Mouse (Mus musculus) liver, embryonic 16.5 days (tissue): ENCODE data around the gene Pcsk4. TPM values are rescaled to one million over a fixed set of nuclear protein-coding genes. Genes with fewer than 3 reads are reported as not detected.

ENCODE experiments used
- ATAC-seq: fragments of 200-750 bp; cut with Nextera tagmentation; 2 replicates; pipeline ENCODE4 v1.8.0; 2017; ENCODE audit warnings: low read depth, mild to moderate bottlenecking, moderate number of reproducible peaks, moderate library complexity
- H3K27ac ChIP-seq: fragments of 300-500 bp; sonication (generic); 2 replicates; pipeline ENCODE4 v1.5.1; 2014; ENCODE audit warnings: mild to moderate bottlenecking, low read length
- H3K27me3 ChIP-seq: fragments of 300-500 bp; sonication (generic); 2 replicates; pipeline ENCODE4 v1.6.1; 2014; ENCODE audit warnings: low read depth, low read length, mixed read lengths; ENCODE audit not compliant: control insufficient read depth, insufficient read depth
- H3K36me3 ChIP-seq: fragments of 300-500 bp; sonication (generic); 2 replicates; pipeline ENCODE4 v1.6.1; 2014; ENCODE audit warnings: mild to moderate bottlenecking; ENCODE audit not compliant: control insufficient read depth, insufficient read depth
- H3K4me1 ChIP-seq: fragments of 300-500 bp; sonication (generic); 2 replicates; pipeline ENCODE4 v1.6.1; 2014; ENCODE audit warnings: low read depth, low read length, mixed read lengths; ENCODE audit not compliant: control insufficient read depth
- H3K4me2 ChIP-seq: fragments of 300-500 bp; sonication (generic); 2 replicates; pipeline ENCODE4 v1.6.1; 2014; ENCODE audit warnings: low read depth, low read length, mixed read lengths
- H3K4me3 ChIP-seq: fragments of 300-500 bp; sonication (generic); 2 replicates; pipeline ENCODE4 v1.5.1; 2014; ENCODE audit warnings: low read depth, mild to moderate bottlenecking, low read length
- H3K9ac ChIP-seq: fragments of 300-500 bp; sonication (generic); 2 replicates; pipeline ENCODE4 v1.6.1; 2014; ENCODE audit warnings: low read depth, low read length
- H3K9me3 ChIP-seq: fragments of 300-500 bp; sonication (generic); replicated peaks from 2 replicates; pipeline ENCODE4 v1.6.1; 2016; ENCODE audit warnings: low read length; ENCODE audit not compliant: control insufficient read depth
- WGBS: fragments of 180-500 bp; shearing (Covaris S2); extraction: QIAGEN DNeasy Blood & Tissue Kit; methylation state at CpG from one replicate; pipeline ENCODE4 v1.1.7; 2014; ENCODE audit not compliant: insufficient replicate concordance; 5-methylcytosine and 5-hydroxymethylcytosine counted together
- polyA plus RNA-seq: library from polyadenylated mRNA; unstranded; fragments of >200 nt; fragmentation: Nextera tagmentation; extraction: Ambion mirVana; gene quantifications from 2 replicates; pipeline ENCODE4 v1.2.1, GENCODE M21; 2015

The Pcsk4 gene
- polyA plus RNA-seq, 1 experiment from 2014 or later, result 4.0 TPM

DNA sequence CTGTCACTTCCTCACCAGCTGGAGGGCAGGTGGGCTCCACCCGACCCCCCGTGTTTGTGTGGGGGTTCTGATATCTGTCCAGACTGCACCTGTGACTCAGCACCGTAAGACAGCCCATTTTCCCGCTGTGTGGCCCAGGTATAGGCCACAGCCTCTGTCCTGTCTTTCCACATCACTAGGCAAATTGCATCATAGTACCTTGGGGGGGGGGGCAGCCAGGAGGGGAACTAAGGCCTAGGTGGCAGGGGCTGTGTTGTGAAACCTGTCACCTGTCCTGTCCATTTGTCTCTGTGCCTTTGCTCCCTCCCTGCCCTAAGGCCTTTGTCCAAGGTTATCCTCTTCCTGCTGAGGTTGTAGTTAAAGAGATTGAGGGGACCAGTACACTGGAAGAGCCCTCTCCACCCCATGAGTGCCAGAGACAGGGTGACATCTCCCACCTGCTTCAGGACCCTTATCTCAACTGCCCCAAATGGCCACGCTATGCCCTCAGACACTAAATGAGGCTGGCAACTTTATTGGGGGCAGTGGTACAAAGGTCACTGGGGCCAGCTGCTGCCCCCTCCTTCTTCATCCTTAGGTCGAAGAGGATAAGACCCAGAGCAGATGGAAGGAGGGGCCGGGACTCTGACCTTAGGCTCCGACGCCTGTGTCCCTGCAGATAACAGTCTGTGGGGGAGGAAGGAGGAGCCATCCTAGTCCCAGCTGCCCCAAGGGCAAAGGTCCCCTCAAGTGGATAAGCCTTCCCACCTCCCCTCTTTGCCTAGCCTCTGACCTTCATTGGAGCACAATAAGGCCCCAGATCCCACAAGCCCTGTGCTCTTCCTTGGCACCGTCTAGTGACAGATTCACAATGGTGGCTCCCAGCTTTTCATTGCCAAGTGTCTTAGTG, 2.6 kb upstream of the Pcsk4 start:
- WGBS, result 21% methylated on average over 10 of the region's 10 CpGs
- Histone ChIP-seq H3K9me3 (no peaks in the 10 kb centered on the region), H3K36me3 (peaks cover 22% of the 10 kb centered on the region), H3K27ac (peak overlapping the region; percentile 98), H3K9ac (peak overlapping the region; percentile 73), H3K27me3 (no peaks in the 10 kb centered on the region), H3K4me1 (peaks cover 45% of the 10 kb centered on the region), H3K4me2 (peak overlapping the region; percentile 97), H3K4me3 (peak overlapping the region; percentile 70)
- ATAC-seq, result peak; percentile 75

DNA sequence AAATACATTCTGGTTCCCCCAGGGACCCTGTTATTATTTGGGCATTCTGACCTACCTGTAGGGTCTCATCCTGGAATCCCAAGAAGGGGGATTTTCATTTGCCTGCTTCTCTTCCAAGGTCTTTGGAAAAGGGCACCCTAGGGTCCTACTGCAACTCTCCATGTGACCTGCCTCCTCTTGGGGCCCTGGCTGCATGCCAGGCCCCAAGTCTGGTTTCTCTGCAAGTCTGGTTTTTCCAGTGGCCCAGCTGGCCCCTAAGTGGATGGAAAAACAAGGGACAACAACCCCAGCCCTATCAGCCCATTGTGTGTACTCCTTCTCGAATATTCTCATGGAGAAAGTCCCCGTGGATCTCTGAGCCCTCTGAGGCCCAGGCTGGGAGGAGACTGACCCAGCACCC, 1.6 kb upstream of the Pcsk4 start:
- peak overlapping the region; percentile 97 for H3K4me2 ChIP-seq
- peaks cover 17% of the 10 kb centered on the region for H3K36me3 ChIP-seq
- peaks cover 45% of the 10 kb centered on the region for H3K4me1 ChIP-seq
- H3K9me3 ChIP-seq, result no peaks in the 10 kb centered on the region
- H3K9ac ChIP-seq, result peak overlapping the region; percentile 73
- no peak for ATAC-seq
- peak overlapping the region; percentile 98 for H3K27ac ChIP-seq
- no peaks in the 10 kb centered on the region for H3K27me3 ChIP-seq
- WGBS, result 50% methylated on average over 2 of the region's 2 CpGs
- H3K4me3 ChIP-seq, result peak overlapping the region; percentile 70

DNA sequence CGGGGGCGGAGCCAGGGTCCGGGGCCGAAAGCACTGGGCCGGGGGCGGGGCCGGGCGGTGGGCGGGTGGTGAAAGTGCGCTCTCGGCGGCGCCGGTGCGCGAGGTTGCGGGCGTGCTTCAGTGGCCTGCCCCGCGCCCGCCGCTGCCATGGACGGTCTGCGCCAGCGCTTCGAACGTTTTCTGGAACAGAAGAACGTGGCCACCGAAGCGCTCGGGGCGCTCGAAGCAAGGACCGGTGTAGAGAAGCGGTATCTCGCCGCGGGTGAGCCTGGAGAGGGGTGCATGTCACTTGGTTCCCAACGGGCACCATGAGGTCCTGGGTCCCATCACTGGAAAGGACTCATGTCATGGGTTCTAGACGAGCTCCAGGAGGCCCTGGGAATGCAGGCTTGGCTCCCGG, 786 bp upstream of the Pcsk4 start:
- Histone ChIP-seq H3K4me3 (peak overlapping the region; percentile 70), H3K36me3 (peaks cover 9% of the 10 kb centered on the region), H3K9me3 (no peaks in the 10 kb centered on the region), H3K27ac (peak overlapping the region; percentile 98), H3K9ac (peak overlapping the region; percentile 73), H3K27me3 (no peaks in the 10 kb centered on the region), H3K4me2 (peak overlapping the region; percentile 97), H3K4me1 (peaks cover 47% of the 10 kb centered on the region)
- no peak for ATAC-seq
- under 1% methylated on average over 41 of the region's 41 CpGs for WGBS

- Histone ChIP-seq H3K9ac (no peak overlapping the region), H3K9me3 (no peaks in the 10 kb centered on the region), H3K4me3 (no peak overlapping the region), H3K36me3 (no peaks in the 10 kb centered on the region), H3K4me2 (no peak overlapping the region), H3K27ac (no peak overlapping the region), H3K4me1 (peaks cover 54% of the 10 kb centered on the region), H3K27me3 (no peaks in the 10 kb centered on the region)
- 75% methylated on average over 21 of the region's 21 CpGs for WGBS
- no peak for ATAC-seq
Observed at GRCm38 (mm10) chr10:80325045-80325444, 4.3 kb downstream of the Pcsk4 start.

DNA sequence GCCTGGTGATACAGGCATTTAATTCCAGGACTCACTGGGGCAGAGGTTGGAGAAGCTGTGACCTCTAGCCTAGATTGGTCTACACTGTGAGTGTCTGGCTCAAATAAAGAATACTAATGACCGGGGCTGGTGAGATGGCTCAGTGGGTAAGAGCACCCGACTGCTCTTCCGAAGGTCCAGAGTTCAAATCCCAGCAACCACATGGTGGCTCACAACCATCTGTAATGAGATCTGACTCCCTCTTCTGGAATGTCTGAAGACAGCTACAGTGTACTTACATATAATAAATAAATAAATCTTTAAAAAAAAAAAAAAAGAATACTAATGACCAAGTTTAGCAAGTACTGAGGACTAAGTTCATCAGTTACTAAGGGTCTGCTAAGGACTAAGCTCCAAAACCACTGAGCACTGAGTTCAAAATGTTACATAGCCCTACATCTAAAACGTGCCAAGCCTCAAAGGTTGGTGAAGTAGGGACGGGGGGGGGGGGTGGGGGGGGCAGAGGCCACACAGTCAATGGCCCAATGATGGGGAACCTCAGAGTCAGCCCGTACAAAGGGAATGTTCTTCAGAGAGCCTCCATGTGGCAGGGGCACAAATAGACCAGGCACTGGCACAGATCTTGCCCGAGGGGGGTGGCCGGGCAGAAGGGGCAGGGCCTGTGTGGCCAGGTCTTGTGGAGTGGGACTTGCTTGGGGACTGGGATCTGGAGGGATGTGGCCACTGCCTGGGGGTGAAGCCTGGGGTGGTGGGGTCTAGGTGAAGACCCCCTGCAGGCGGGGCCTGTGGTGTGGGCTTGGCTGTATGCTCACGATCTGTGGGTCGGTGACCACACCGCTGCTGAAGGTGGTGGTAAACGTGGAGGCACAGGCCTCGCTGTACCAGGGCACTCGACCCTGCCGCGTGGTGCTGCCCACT, 4.9 kb downstream of the Pcsk4 start:
- no peaks in the 10 kb centered on the region for H3K36me3 ChIP-seq
- H3K9ac ChIP-seq, result peak overlapping the region; percentile 75
- no peak for ATAC-seq
- H3K27me3 ChIP-seq, result no peaks in the 10 kb centered on the region
- 65% methylated on average over 17 of the region's 17 CpGs for whole genome bisulfite sequencing
- no peaks in the 10 kb centered on the region for H3K9me3 ChIP-seq
- peak overlapping the region; percentile 100 for H3K4me2 ChIP-seq
- peak overlapping the region; percentile 87 for H3K27ac ChIP-seq
- peaks cover 52% of the 10 kb centered on the region for H3K4me1 ChIP-seq
- H3K4me3 ChIP-seq, result peak overlapping the region; percentile 77; the same call in 1 of the 2 replicates

- Histone ChIP-seq H3K9ac (peak overlapping the region; percentile 75), H3K27me3 (no peaks in the 10 kb centered on the region), H3K27ac (peak overlapping the region; percentile 87), H3K4me2 (peak overlapping the region; percentile 100), H3K36me3 (peaks cover 3% of the 10 kb centered on the region; the same call in 1 of the 2 replicates), H3K4me3 (peak overlapping the region; percentile 77), H3K9me3 (no peaks in the 10 kb centered on the region), H3K4me1 (peaks cover 56% of the 10 kb centered on the region)
- ATAC-seq, result peak; percentile 74
- WGBS, result under 1% methylated on average over 46 of the region's 46 CpGs
Observed at GRCm38 (mm10) chr10:80323261-80324119, 5.8 kb downstream of the Pcsk4 start.

DNA sequence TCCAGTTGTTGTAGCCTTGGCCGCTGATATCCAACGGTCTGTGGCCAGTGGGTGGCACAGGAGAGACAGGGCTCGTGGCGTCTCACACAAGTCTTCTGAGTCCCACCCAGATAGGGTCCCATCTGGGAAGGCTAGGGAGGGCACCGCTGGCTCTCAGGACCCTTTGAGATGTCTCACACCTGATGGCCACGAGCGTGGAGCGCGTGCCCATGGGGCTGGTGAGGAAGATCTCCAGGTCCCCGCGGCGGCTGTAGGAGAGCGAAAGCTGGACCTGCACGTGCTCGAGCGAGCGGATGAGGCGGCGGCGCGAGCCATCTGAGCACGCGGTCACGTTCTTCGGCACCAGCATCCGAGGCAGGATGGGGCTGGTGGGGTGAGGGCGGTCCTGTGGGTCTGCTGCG, 6.5 kb downstream of the Pcsk4 start:
- H3K27ac ChIP-seq, result peak overlapping the region; percentile 87

More for the DNA sequence above, 6.5 kb downstream of the Pcsk4 start:
- Histone ChIP-seq H3K36me3 (peaks cover 5% of the 10 kb centered on the region; the same call in 1 of the 2 replicates), H3K4me3 (peak overlapping the region; percentile 77), H3K9me3 (no peaks in the 10 kb centered on the region), H3K4me1 (peaks cover 59% of the 10 kb centered on the region), H3K9ac (peak overlapping the region; percentile 75), H3K27me3 (no peaks in the 10 kb centered on the region), H3K4me2 (peak overlapping the region; percentile 100)
- WGBS, result under 1% methylated on average over 28 of the region's 28 CpGs
- no peak; the same call in none of the 2 replicates for ATAC-seq
